Mouse (Mus musculus) CD4-positive, CD25-positive, alpha-beta regulatory T cell, adult 4 months (primary cell): ENCODE results near the gene Wdr63. TPM values are rescaled to one million over a fixed set of nuclear protein-coding genes. Genes with fewer than 3 reads are reported as not detected.

Source experiments
- ATAC-seq: one replicate; pipeline ENCODE4 v1.8.0; 2017
- polyA plus RNA-seq, 2 experiments: library from polyadenylated mRNA; unstranded; fragments of 100-300 nt; shearing (Covaris generic); gene quantifications; one replicate each; pipeline ENCODE4 v1.2.1; 2017

Wdr63 gene
- polyA plus RNA-seq = not detected

GRCm38 (mm10) chr3:146107921-146108571 lies at the start of gene Wdr63:
Wdr63 (minus strand) TSS chr3:146108130.
- ATAC-seq = peak; percentile 97

DNA sequence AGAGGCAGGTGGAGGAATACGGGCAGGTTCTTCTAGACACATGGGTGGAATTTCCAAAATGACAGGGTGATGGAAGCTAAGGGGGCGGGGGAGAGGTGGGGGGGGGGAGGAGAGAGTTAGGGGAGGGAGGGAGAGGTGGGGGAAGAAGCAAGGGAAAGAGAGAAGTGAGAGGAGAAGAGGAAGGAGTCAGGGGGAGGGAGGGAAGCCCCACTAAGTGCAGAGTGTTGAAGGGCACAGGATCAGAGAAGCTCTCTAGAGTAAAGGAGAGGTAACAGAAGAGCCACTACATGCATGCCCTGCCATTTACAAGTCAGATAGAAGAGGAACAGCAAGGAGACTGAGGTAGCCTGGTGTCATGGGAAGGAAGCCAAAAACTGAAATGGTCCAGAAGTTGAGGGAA lies 48.9 kb upstream of the Wdr63 start:
- no peak for ATAC-seq

DNA sequence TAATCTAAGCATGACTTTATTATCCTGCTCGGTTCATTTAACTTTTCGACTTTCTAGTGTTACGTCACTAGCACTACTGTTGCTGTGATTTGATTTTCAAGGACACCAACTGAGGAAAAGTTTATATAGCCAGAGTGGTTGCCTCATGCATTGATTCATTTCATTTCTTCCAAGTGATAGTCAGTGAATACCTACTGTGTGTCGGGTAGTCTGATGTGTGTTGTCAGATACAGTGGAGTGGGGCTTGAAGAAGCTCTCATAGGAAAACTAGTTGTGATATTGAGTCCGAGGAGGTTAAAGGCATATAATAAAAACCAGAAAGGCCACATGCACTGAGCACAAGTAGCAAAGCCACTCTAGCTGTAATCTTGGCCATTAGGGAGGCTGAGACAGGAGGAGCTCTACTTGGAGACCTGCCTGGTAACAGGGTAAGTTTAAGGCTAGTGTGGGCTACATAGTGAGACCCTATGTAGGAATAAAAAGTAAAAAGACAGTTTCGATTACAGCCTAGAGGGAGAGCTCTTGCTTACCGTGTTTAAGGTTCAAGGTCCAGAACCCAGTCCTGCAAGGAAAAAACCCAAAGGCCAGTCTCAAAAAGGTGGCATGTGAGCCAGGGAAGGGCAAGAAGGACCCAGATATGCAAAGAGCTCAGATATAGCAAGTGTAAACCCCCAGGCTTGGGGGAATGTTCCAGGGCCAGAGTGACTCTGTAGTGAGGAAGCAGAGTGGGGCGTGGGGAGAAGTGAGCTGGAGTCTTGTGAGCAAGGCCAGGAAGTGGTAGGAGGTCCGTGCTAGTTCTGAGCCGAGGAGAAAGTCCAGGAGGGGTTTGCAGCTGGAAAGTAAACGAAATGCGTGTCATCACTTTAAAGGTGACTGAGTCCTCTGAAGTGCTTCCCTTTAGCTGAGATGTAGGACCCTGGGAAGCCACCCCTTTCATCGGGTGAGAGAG lies 48.0 kb upstream of the Wdr63 start:
- ATAC-seq = peak; percentile 45

- peak; percentile 11 for ATAC-seq
These were observed 46.1 kb upstream of the Wdr63 start for GRCm38 (mm10) chr3:146153862-146154611.

- no peak for ATAC-seq
These were observed 45.0 kb upstream of the Wdr63 start for GRCm38 (mm10) chr3:146152913-146153312.

GRCm38 (mm10) chr3:146152348-146152747 lies 44.4 kb upstream of the Wdr63 start:
- peak; percentile 16 for ATAC-seq

- no peak for ATAC-seq
These were observed 43.8 kb upstream of the Wdr63 start for GRCm38 (mm10) chr3:146151755-146152154.

GRCm38 (mm10) chr3:146151328-146151727 lies 43.4 kb upstream of the Wdr63 start:
- no peak for ATAC-seq

- ATAC-seq = peak; percentile 21
These were observed 42.6 kb upstream of the Wdr63 start for GRCm38 (mm10) chr3:146150560-146150959.

DNA sequence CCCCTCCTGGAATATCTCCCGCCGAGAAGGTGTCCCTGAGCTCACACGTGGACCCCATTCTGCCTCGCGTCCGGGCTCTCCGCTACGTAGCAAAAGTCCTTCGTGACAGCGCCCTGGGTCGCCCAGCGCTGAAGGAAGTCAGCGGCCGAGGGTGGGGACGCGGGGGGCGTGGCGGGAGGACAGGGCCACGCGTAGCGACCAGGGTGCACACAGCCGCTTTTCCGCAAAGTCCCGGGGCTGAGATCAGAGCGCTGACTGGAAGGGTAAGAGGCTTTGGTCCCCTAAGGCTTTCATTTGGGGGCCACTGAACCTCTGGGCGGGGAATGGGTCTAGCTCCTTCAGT lies 42.1 kb upstream of the Wdr63 start:
- peak; percentile 49 for ATAC-seq

GRCm38 (mm10) chr3:146149156-146150057 lies 41.5 kb upstream of the Wdr63 start, which contains the start of gene Mcoln2:
Mcoln2 (plus strand) TSS chr3:146149833.
- peak; percentile 21 for ATAC-seq

GRCm38 (mm10) chr3:146146131-146146530 lies 38.2 kb upstream of the Wdr63 start:
- peak; percentile 16 for ATAC-seq

GRCm38 (mm10) chr3:146145501-146145900 lies 37.6 kb upstream of the Wdr63 start:
- ATAC-seq = peak; percentile 60

DNA sequence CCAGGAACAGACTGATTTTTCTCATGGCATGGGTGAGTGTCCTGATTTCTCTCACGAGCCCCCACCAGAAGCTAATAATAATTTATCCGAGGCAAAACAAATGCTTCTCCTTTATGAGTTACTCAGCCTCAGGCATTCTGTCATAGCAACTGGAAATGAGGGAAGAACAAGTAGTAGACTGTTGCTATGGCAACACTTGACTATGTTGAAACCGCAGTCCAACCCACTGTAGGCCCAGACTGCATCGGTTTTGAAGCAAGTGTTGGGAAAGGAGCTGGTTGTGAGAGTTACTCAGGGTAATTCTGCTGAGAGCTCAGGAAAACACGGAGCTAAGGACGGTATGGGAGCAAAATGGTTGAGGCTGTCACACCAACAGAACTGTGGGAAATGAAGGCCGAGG lies 34.6 kb upstream of the Wdr63 start:
- no peak for ATAC-seq

GRCm38 (mm10) chr3:146140276-146140675 lies 32.3 kb upstream of the Wdr63 start:
- ATAC-seq = no peak

DNA sequence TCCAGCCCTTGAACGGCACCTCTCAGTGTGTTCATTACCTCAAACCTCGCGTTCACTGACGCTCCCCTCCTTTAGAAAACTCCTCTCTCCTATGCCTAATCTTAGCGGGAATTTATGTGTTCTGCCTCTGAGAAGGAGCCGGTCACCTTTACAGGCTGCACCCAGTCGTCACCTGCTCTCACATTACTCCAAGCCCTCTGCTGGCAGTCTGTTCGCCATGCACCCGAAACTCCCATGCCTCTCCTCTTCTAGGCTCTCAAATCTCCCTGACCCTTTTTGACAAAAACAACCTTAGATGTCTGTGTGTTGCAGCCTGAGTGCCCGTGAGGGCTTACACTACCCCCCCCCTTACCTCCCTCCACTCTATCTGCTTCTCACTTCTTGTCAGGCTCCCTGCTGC lies 28.5 kb upstream of the Wdr63 start:
- no peak for ATAC-seq

DNA sequence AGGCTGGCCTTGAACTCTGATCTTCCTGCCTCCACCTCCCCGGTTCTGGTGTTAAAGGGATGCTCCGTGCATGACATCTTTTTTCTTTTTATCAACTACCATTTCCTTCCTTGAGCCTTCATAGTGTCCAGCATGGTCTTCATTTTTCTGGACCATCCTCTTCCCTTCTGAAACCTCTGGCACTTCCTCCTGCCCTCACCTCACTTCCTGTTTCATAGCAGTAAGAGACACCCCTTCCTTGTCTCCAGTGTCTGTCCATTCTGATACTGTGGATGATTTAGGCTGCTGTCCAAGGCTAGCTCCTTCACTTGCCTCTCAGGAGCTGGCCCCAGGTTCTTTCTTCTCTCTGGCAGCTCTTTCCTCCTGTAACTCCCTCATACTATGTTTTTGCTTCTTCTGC lies 27.5 kb upstream of the Wdr63 start:
- no peak for ATAC-seq

DNA sequence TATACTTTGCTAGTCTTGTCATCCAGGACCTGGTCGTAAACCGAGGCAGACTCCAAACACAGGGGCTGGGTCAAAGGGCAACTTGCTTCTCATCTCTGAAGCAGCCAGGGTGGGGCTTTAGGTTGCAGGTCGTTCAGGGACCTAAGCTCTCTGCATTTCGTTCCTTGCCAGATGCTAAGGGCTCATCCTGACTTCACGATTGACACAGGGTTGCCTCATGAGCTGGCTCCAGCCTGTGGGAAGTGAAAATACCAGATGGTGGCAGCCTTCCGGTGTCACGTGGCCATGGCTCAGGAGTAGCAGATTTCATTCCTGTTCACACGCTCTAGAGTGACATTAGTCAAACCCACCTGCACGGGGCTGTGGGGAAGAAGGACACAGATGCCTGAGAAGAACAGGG lies 26.9 kb upstream of the Wdr63 start:
- ATAC-seq = no peak

- no peak for ATAC-seq
These were observed 19.3 kb upstream of the Wdr63 start for GRCm38 (mm10) chr3:146127205-146127604.

GRCm38 (mm10) chr3:146123464-146123825 lies 15.5 kb upstream of the Wdr63 start:
- no peak for ATAC-seq

GRCm38 (mm10) chr3:146122807-146123463 lies 15.0 kb upstream of the Wdr63 start:
- ATAC-seq = peak; percentile 56

GRCm38 (mm10) chr3:146122125-146122420 lies 14.1 kb upstream of the Wdr63 start:
- ATAC-seq = no peak
